Mouse (Mus musculus) embryonic facial prominence, embryonic 11.5 days (tissue): Measurements from ENCODE around the gene Yap1. TPM values are rescaled to one million over a fixed set of nuclear protein-coding genes. Genes with fewer than 3 reads are reported as not detected.

Source experiments
- ATAC-seq: fragments of 200-750 bp; cut with Nextera tagmentation; replicated peaks from 2 replicates; pipeline ENCODE4 v1.8.0; 2017; ENCODE audit warnings: low read depth; ENCODE audit not compliant: insufficient number of reproducible peaks, low FRiP score, low TSS enrichment
- DNase-seq: peaks from one replicate; pipeline ENCODE4 v3.0.0-alpha.2; 2015; ENCODE audit warnings: low spot score
- H3K27ac ChIP-seq: fragments of 300-500 bp; sonication (generic); replicated peaks from 2 replicates; pipeline ENCODE4 v1.5.1; 2014; ENCODE audit warnings: mild to moderate bottlenecking, low read depth, low read length, control low read depth
- H3K27me3 ChIP-seq: fragments of 300-500 bp; sonication (generic); 2 replicates; pipeline ENCODE4 v1.6.1; 2014; ENCODE audit warnings: mild to moderate bottlenecking, low read length, moderate library complexity, mixed read lengths; ENCODE audit not compliant: control insufficient read depth, insufficient read depth
- H3K36me3 ChIP-seq: fragments of 300-500 bp; sonication (generic); replicated peaks from 2 replicates; pipeline ENCODE4 v1.6.1; 2014; ENCODE audit warnings: low read depth, mild to moderate bottlenecking, low read length, moderate library complexity, mixed read lengths; ENCODE audit not compliant: control insufficient read depth, insufficient read depth
- H3K4me1 ChIP-seq: fragments of 300-500 bp; sonication (generic); 2 replicates; pipeline ENCODE4 v1.6.1; 2014; ENCODE audit warnings: low read length, mixed read lengths; ENCODE audit not compliant: control insufficient read depth, insufficient read depth
- H3K4me2 ChIP-seq: fragments of 300-500 bp; sonication (generic); 2 replicates; pipeline ENCODE4 v1.6.1; 2014; ENCODE audit warnings: low read depth, mild to moderate bottlenecking, control low read depth, low read length, moderate library complexity
- H3K4me3 ChIP-seq: fragments of 300-500 bp; sonication (generic); 2 replicates; pipeline ENCODE4 v1.5.1; 2014; ENCODE audit warnings: low read depth, low read length, control low read depth
- H3K9ac ChIP-seq: fragments of 300-500 bp; sonication (generic); replicated peaks from 2 replicates; pipeline ENCODE4 v1.6.1; 2014; ENCODE audit warnings: mild to moderate bottlenecking, control low read depth, low read length
- H3K9me3 ChIP-seq: fragments of 300-500 bp; sonication (generic); replicated peaks from 2 replicates; pipeline ENCODE4 v1.6.1; 2016; ENCODE audit warnings: mild to moderate bottlenecking, low read length, inconsistent platforms, mixed read lengths; ENCODE audit not compliant: control insufficient read depth
- WGBS: fragments of 180-500 bp; shearing (Covaris S2); extraction: QIAGEN DNeasy Blood & Tissue Kit; methylation state at CpG from one replicate; pipeline ENCODE4 v1.1.7; 2014; 5-methylcytosine and 5-hydroxymethylcytosine counted together
- polyA plus RNA-seq: library from polyadenylated mRNA; unstranded; fragments of >200 nt; fragmentation: Nextera tagmentation; extraction: Ambion mirVana; gene quantifications from 2 replicates; pipeline ENCODE4 v1.2.1, GENCODE M21; 2014

The Yap1 gene
- 41.9 and 43.7 TPM in 2 replicates for polyA plus RNA-seq

- Histone ChIP-seq H3K9me3 (no peaks in the 10 kb centered on the region), H3K27ac (peak within 1 kb of the TSS; percentile 99), H3K36me3 (no peaks in the 10 kb centered on the region; the same call in none of the 2 replicates), H3K27me3 (no peaks in the 10 kb centered on the region), H3K9ac (peak within 1 kb of the TSS; percentile 98), H3K4me3 (peak within 1 kb of the TSS; percentile 95), H3K4me2 (peak within 1 kb of the TSS; percentile 61), H3K4me1 (no peaks in the 10 kb centered on the region)
- WGBS: 0% methylated on average over 62 of the region's 79 CpGs
- peak; percentile 93 for DNase-seq
- ATAC-seq: peak; percentile 81
Measured at GRCm38 (mm10) chr9:8004370-8004991, at the start of gene Yap1. Yap1 (minus strand) TSS chr9:8004596.

DNA sequence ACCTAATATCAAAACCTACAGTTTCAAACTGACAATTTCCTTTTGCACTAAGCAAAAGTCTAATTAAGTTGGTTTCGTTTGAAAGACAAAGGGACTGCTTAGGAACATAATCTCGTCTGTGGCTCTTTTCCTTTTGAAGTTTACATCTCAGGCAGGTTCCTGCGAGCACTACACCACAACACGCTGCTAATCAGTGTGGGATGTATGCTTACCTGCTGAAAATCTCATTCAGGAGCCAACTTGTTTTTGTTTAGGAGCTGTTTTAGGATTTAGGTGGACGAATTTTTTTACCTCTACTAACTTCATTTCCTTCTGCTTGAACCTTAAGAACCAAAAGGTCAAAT lies 38.6 kb upstream of the Yap1 start:
- Histone ChIP-seq H3K27ac (no peak overlapping the region), H3K27me3 (no peaks in the 10 kb centered on the region), H3K4me3 (no peak overlapping the region; the same call in 1 of the 2 replicates), H3K36me3 (no peaks in the 10 kb centered on the region), H3K9me3 (no peaks in the 10 kb centered on the region), H3K4me2 (no peak overlapping the region; the same call in 1 of the 2 replicates), H3K9ac (peak overlapping the region; percentile 1; the same call in 1 of the 2 replicates), H3K4me1 (no peaks in the 10 kb centered on the region)
- ATAC-seq (peak; percentile 21; the same call in 1 of the 2 replicates), DNase-seq (no peak)
- 22% methylated on average over 5 of the region's 5 CpGs for WGBS

DNA sequence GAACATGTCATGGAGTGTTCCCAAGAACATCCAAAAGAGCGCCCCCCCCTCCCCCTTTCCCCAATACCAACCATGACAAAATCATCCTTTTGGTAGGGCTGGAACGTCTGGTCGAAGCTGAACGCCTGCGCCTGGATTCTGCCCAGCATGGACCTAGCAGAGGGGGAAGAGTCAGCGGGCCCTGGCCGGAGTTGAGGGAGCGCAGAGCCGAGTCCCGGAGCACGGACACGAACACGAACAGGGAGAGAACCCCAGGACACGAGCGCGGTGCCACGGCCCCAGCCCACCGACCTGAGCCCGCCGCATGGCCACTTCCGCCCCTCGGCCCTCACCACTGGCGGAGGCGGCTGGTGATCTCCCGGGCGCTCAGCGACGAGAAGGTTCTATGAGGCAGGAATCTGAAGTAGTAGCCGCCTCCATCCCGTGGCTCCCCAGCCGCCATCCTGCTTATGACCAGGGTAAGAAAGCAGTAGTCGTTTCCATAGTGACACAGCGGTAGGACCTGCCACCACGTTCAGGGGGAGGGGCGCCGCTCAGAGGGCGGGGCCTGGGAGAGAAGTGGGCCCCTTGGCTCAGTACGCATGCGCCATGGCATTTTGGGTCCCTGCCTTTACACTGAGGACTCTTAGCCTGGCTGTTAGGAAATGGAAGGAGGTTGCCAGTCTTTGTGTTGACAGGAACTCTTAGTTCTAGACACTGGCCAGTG lies 38.1 kb upstream of the Yap1 start, which contains the start of gene Cfap300:
Gene Cfap300 (minus strand): TSS at position 486 of the 706 bp plus-strand sequence.
- no peaks in the 10 kb centered on the region for H3K9me3 ChIP-seq

DNA sequence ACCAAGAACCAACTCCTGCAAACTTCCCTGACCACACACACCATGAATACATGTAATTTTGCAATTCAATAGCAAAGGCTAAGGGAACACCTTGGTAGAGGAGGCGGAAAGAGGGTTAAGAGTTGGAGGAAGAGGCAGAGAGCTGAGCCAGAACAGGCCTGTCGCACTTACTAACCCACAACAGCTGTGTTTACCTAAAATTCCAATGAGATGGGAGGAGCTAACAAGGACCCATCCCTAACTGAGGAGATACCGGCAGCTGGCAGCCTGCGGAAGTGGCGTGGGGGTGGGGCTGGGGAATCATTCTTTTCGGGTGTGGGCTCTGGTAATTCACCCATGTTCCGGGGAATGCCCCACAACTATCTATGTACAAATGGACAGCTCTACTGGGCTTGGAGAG lies 31.1 kb upstream of the Yap1 start:
- Histone ChIP-seq H3K9me3 (no peaks in the 10 kb centered on the region), H3K27ac (no peak overlapping the region), H3K36me3 (no peaks in the 10 kb centered on the region), H3K9ac (no peak overlapping the region), H3K4me1 (peaks cover 3% of the 10 kb centered on the region; the same call in 1 of the 2 replicates), H3K27me3 (no peaks in the 10 kb centered on the region), H3K4me3 (no peak overlapping the region), H3K4me2 (no peak overlapping the region)
- 20% methylated on average over 7 of the region's 7 CpGs for WGBS
- DNase-seq (peak; percentile 44), ATAC-seq (0 out of 2 replicates have a peak, but pooled peaks have one; percentile 45)

More for the DNA sequence above, 38.1 kb upstream of the Yap1 start, which contains the start of gene Cfap300:
- Histone ChIP-seq H3K4me3 (peak within 1 kb of the TSS; percentile 55), H3K4me2 (peak within 1 kb of the TSS; percentile 76), H3K4me1 (no peaks in the 10 kb centered on the region), H3K27ac (0 out of 2 replicates have a peak within 1 kb of the TSS, but pooled peaks have one; percentile 25), H3K9ac (peak within 1 kb of the TSS; percentile 78), H3K27me3 (no peaks in the 10 kb centered on the region), H3K36me3 (no peaks in the 10 kb centered on the region)
- WGBS: under 1% methylated on average over 38 of the region's 39 CpGs
- ATAC-seq (peak; percentile 98), DNase-seq (peak; percentile 98)

- no peaks in the 10 kb centered on the region for H3K36me3 ChIP-seq
- ATAC-seq: no peak
- no peak overlapping the region for H3K4me2 ChIP-seq
- no peak for DNase-seq
- H3K9ac ChIP-seq: no peak overlapping the region
- H3K4me3 ChIP-seq: no peak overlapping the region
- no peaks in the 10 kb centered on the region for H3K27me3 ChIP-seq
- no peaks in the 10 kb centered on the region for H3K9me3 ChIP-seq
- 49% methylated on average over 4 of the region's 4 CpGs for WGBS
- H3K4me1 ChIP-seq: peaks cover 3% of the 10 kb centered on the region; the same call in 1 of the 2 replicates
- no peak overlapping the region for H3K27ac ChIP-seq
Measured at GRCm38 (mm10) chr9:8035091-8035490, 30.7 kb upstream of the Yap1 start.

DNA sequence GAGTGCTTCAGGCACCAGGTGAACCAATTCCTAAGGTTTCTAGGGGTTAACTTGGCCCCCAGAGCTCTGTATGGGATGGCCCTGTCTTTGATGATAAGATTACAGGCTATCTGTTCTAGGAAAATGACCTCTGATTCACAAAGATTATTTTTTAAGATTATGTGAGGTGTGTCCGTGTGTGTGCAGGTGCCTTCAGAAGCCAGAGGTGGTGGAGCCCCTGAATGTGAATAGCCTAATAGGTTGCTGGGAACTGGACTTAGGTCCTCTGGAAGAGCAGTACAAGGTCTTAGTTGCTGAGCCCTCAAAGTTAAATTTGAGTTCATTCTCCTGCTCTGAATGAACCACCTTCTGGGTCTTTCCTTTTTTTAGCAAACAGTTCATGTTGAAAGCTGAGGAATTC lies 29.7 kb upstream of the Yap1 start:
- 64% methylated on average over 1 of the region's 1 CpGs for WGBS
- H3K4me1 ChIP-seq: peaks cover 3% of the 10 kb centered on the region; the same call in 1 of the 2 replicates
- H3K27me3 ChIP-seq: no peaks in the 10 kb centered on the region
- no peak for ATAC-seq
- no peak overlapping the region for H3K27ac ChIP-seq
- H3K9ac ChIP-seq: no peak overlapping the region
- H3K4me2 ChIP-seq: no peak overlapping the region
- DNase-seq: no peak
- H3K9me3 ChIP-seq: no peaks in the 10 kb centered on the region
- no peaks in the 10 kb centered on the region for H3K36me3 ChIP-seq
- no peak overlapping the region for H3K4me3 ChIP-seq

GRCm38 (mm10) chr9:8032847-8033246 lies 28.5 kb upstream of the Yap1 start:
- no peak for ATAC-seq
- peak; percentile 26 for DNase-seq

DNA sequence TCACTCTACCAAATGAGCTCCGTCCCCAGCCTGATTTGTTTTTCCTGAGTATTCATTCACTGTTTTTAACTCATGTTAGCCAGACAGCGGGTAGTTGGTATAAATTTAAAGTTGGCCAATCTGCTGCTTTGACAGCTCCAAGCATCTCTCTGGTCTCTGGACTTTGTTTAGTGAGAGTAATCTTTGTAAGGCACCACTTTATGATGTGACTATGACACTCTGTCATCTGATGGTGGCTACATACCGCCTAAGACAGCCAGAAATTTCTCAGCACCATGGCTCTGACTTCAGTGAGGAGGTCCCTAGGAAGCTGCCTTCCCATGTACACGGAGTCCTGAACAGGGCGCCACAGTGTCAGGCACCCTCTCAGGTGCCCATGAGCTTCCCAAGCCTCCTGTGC lies 14.2 kb upstream of the Yap1 start:
- no peaks in the 10 kb centered on the region for H3K27me3 ChIP-seq
- H3K27ac ChIP-seq: no peak overlapping the region
- H3K9ac ChIP-seq: no peak overlapping the region
- H3K9me3 ChIP-seq: no peaks in the 10 kb centered on the region
- no peak overlapping the region for H3K4me2 ChIP-seq
- H3K4me1 ChIP-seq: no peaks in the 10 kb centered on the region
- H3K4me3 ChIP-seq: no peak overlapping the region
- WGBS: 85% methylated on average over 5 of the region's 5 CpGs
- DNase-seq (no peak), ATAC-seq (no peak)
- H3K36me3 ChIP-seq: no peaks in the 10 kb centered on the region

More at GRCm38 (mm10) chr9:8032847-8033246, 28.5 kb upstream of the Yap1 start:
- Histone ChIP-seq H3K9ac (no peak overlapping the region), H3K9me3 (no peaks in the 10 kb centered on the region), H3K36me3 (no peaks in the 10 kb centered on the region), H3K4me3 (no peak overlapping the region), H3K27me3 (no peaks in the 10 kb centered on the region), H3K4me2 (no peak overlapping the region), H3K4me1 (peaks cover 3% of the 10 kb centered on the region; the same call in 1 of the 2 replicates), H3K27ac (no peak overlapping the region)
- 83% methylated on average over 5 of the region's 5 CpGs for WGBS
